Mouse (Mus musculus): Measurements from ENCODE around the gene Gtf2e1.

Gene Gtf2e1

GRCm38 (mm10) chr16:37546312-37546711 is 6.7 kb upstream of the Gtf2e1 start:
- no peak for DNase-seq (ENCODE audit: low spot score)

DNA sequence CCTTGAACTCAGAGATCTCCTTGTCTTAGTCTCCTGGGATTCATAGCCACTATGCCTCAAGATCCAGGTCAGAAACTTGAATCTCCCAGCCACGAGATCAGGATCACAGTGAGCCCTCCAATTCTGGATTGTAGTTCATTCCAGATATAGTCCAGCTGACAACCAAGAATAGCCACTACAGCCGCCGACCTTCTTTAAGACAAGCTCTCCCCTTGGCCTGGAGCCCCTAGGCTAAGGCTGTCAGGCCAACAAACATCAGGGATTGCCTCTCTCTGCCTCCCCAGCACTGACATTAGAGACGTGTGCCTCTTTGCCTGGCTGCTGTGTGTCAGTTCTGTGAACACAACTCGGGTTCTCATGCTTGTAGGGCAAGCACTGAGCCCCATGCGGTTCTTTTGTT is 1.2 kb upstream of the Gtf2e1 start:
- DNase-seq (ENCODE audit: low spot score): no peak

- no peak for DNase-seq (ENCODE audit: low spot score)
Measured at GRCm38 (mm10) chr16:37539240-37539610, 364 bp downstream of the Gtf2e1 start.

GRCm38 (mm10) chr16:37533369-37534068 is 6.1 kb downstream of the Gtf2e1 start:
- no peak for DNase-seq (ENCODE audit: low spot score)

GRCm38 (mm10) chr16:37532046-37532445 is 7.5 kb downstream of the Gtf2e1 start:
- DNase-seq (ENCODE audit: low spot score): no peak

GRCm38 (mm10) chr16:37530170-37530569 is 9.4 kb downstream of the Gtf2e1 start:
- no peak for DNase-seq (ENCODE audit: low spot score)

DNA sequence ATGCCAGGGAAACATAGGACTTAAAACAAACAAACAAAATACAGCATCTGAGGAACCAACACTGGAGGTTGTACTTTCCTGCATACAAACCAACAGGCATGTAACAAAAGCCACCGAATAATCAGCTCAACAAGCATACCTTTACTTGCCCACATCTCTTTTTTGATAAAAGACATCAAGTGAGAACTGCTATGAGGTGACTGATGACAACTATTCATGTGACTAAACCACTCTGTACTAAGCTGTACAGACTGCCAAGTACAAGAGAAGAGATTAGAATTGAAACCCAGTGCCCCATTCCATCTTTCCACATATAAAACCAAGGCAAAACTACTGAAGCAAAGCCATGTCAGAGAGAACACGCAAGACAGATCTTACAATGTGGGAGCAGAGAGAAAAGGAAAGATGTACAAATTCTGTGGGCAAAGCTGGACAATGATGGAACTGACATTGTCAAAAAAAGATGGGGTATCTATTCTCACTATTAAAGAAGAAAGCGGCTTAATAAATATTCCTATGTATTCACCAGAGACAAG is 12.8 kb downstream of the Gtf2e1 start:
- no peak for DNase-seq (ENCODE audit: low spot score)

- no peak for DNase-seq (ENCODE audit: low spot score)
Measured at GRCm38 (mm10) chr16:37525121-37525520, 14.5 kb downstream of the Gtf2e1 start.

GRCm38 (mm10) chr16:37522100-37522697 is 17.4 kb downstream of the Gtf2e1 start:
- no peak for DNase-seq (ENCODE audit: low spot score)

GRCm38 (mm10) chr16:37520190-37521040 is 19.2 kb downstream of the Gtf2e1 start:
- no peak for DNase-seq (ENCODE audit: low spot score)

GRCm38 (mm10) chr16:37519721-37520120 is 19.9 kb downstream of the Gtf2e1 start:
- DNase-seq (ENCODE audit: low spot score): no peak

DNA sequence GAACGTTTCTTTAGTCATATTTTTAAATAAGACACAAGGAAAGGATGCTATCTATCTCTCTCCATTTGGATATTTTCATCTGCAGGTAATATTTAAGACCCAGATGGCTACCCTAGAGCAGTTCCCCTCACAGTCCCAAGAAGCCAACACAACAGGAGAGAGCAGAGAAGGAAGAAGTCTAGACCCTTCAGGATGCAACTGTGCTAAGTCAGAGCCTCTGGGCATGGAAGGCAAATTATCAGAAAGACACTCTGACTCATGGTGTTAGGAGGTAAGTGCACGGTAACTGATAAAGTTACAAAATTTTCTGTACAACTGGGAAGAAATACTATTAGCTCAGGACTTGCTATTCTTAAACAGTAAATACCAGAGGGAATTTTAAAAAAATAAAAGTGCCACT is 20.9 kb downstream of the Gtf2e1 start:
- no peak for DNase-seq (ENCODE audit: low spot score)

GRCm38 (mm10) chr16:37517596-37518211 is 21.9 kb downstream of the Gtf2e1 start:
- no peak for DNase-seq (ENCODE audit: low spot score)

- no peak for DNase-seq (ENCODE audit: low spot score)
Measured at GRCm38 (mm10) chr16:37516376-37516993, 23.1 kb downstream of the Gtf2e1 start.

DNA sequence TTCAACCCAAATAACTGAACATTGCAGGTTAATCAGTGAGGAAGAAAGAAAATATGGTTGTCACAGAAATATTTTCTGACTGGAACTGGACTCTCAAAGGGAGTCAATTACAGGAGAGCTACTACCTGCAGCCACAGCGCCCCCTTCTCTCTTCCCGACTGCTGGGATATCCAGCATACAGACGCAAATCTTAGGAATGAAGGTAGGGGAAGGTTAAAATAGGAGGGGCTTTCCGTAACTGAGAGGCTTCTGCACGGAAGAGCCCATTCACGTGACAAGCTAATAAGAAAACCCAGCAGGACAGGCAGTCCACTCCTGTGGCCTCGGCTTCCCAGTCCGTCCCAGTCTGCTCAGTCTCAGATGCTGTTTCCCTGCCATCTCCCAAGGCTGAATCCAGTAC is 24.9 kb downstream of the Gtf2e1 start:
- DNase-seq (ENCODE audit: low spot score): no peak

- DNase-seq (ENCODE audit: low spot score): no peak
Measured at GRCm38 (mm10) chr16:37511489-37511888, 28.1 kb downstream of the Gtf2e1 start.

DNA sequence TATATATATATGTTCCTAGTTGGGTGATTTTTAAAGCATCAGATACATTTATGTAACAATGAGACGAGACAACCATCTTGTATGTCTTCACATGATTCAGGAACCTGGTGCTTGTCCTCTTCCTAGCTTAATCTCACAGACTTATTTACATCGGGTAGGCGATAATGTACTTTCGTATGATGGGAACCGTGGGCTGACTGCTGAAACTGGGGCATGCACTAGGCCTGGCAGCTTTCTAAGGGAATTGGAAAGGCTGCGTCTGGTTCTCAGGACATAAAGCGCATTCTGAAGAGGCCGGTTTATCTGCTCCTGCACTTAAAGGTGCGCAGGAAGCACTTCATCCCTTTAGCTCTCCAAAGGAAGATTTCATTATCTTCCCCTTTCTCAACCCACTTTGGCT is 32.8 kb downstream of the Gtf2e1 start:
- no peak for DNase-seq (ENCODE audit: low spot score)

DNA sequence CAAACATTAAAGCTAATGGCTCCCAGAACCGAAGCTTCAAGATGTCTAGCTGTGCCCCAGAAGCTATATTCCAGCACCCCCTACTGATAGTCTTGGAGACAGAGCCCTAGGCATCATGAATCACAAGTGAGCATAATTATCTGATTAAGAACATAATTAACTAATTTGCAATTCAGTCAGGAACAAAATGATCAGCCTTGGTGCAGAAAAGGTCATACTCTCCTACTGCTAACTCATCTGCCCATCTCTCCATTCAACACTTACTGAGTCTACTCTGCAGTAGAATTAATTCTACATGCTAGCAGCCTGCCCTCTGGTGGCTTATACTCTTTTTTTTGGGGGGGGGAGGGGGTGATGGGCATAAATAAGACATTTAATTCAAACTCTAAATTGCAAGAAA is 35.1 kb downstream of the Gtf2e1 start:
- DNase-seq (ENCODE audit: low spot score): no peak

DNA sequence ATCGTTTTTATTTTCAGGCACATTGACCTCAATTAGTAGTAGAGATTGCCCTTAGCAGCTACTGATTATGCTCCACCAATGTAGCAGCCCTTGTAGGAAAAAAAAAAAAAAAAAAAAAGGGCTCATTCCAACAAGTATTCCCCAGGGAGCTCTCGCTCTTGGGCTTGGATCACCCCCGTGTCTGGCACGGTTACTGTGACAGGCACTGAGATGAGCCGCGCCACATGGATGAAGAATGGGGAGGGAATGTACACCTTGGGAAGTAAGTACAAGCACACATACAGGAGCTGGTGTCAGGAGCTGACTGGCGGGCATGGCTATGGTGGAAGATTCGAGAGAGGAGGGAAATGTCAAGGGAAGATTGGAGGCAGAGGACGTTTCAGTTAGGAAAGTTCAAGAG is 41.0 kb downstream of the Gtf2e1 start:
- DNase-seq (ENCODE audit: low spot score): no peak

DNA sequence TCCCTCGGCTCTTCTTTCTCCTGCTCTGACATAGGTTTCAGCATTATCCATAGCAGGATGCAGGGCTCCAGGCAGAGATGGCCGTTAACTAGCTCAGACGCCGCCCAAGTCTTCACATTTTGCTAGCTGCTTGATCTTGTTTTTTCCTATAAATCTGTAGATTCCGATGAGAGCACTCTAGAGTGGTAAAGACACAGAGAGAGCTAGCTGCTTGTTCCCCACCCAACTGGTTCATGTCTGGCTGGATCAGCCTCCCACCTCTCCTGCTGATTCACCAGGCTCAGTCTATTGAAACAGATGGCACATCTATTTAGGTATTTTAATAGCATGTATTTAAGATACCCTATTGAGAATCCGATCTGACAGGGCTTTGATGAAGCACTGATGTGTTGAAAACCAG is 44.6 kb downstream of the Gtf2e1 start:
- no peak for DNase-seq (ENCODE audit: low spot score)

- no peak for DNase-seq (ENCODE audit: low spot score)
Measured at GRCm38 (mm10) chr16:37486826-37487612, 52.6 kb downstream of the Gtf2e1 start.
